Mouse (Mus musculus) lung, postnatal 0 days (tissue): Measurements from ENCODE around the gene Dlgap4.

Experiments
- CTCF ChIP-seq: IDR thresholded peaks from 2 replicates; pipeline ENCODE4 v1.5.1; 2016; ENCODE audit warnings: antibody characterized with exemption, mild to moderate bottlenecking
- EP300 ChIP-seq: IDR thresholded peaks from 2 replicates; pipeline ENCODE4 v1.6.1; 2016; ENCODE audit warnings: antibody characterized with exemption, mild to moderate bottlenecking, control low read depth

- TF ChIP-seq CTCF (no peak), EP300 (no peak)
Measured at GRCm38 (mm10) chr2:156605144-156605543, 8.4 kb upstream of the Dlgap4 start.
